Mouse (Mus musculus) cerebellum, adult 9-11 months (tissue): ENCODE measurements at regions not wholly inside any gene's neighbourhood (a gene's known extent, or its start where the extent isn't known, plus 50 kb on each side); places are given as distances from the start of the nearest gene placed in this dataset.
A peak's percentile ranks its signal among the peaks of the same experiment; 100 is the strongest.

Experiments
- DNase-seq: peaks from one replicate; pipeline ENCODE4 v3.0.0; 2022

DNA sequence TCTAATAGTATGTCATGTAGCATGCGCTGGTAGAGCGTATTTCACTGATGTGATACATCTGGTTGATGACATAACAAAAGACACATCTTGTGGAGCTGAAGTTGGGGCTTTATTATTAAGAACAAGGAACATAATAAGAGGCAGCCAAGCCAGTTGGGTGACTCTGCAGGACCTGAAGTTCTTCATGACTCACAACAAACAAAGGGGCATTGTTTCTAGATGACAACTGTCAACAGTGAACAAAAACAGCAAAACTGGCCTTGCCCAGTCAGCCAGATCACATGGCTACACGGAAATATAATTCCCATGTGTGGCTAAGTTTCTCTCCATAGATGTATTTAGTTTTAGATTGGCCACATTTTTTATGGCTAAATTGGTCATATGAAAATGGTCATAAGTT lies 172.7 kb upstream of the Runx1 start:
- DNase-seq = no peak

- DNase-seq = no peak
These were observed 171.7 kb upstream of the Runx1 start for GRCm38 (mm10) chr16:92997636-92998035.

- DNase-seq = no peak
These were observed 170.0 kb upstream of the Runx1 start for GRCm38 (mm10) chr16:92995993-92996350.

- DNase-seq = no peak
These were observed 169.4 kb upstream of the Runx1 start for GRCm38 (mm10) chr16:92995132-92995992.

GRCm38 (mm10) chr16:92992876-92993275 lies 166.9 kb upstream of the Runx1 start:
- DNase-seq = no peak

- peak; percentile 67 for DNase-seq
These were observed 165.5 kb upstream of the Runx1 start for GRCm38 (mm10) chr16:92991405-92991804.

DNA sequence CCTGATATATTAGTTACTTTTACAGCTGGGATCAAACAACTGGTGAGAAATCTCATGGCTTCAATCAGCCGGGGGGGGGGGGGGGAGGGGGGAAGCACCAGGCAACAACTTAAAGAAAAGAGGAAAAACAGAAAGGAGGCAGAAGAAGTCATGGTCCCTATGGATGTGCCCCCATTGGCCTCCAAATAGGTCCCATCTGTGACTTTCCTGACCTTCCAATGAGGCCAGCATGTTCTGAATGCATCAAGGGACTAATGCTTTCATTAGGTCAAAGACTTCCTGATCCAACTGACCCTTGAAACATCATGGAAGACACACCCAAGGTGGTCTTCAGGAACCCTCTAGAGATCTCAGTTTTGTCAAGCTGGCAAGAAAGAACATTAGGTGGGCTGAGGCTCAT lies 162.5 kb upstream of the Runx1 start:
- no peak for DNase-seq

- DNase-seq = no peak
These were observed 162.1 kb upstream of the Runx1 start for GRCm38 (mm10) chr16:92988000-92988399.

DNA sequence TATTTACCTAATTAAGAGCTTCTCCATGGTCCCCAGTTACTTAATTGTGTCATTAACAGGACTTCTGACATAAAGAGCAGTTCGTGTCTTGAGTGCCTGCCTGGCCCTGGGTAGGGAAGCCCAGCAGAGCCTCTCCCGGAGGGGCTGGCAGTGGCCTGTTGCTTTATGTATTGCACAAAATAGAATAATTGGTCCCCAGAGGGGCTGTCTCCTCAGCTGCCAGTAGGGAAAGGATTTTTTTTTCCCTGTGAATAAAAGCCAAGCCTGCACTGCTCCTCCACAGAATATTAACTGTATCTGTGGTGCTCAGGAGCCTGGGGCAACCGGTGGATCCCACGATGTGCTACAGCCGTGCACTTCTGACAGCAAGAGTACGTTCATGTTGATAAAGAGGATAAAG lies 159.8 kb upstream of the Runx1 start:
- no peak for DNase-seq

GRCm38 (mm10) chr16:92982934-92983333 lies 157.0 kb upstream of the Runx1 start:
- DNase-seq = no peak

GRCm38 (mm10) chr16:92979620-92980330 lies 153.8 kb upstream of the Runx1 start:
- DNase-seq = no peak

GRCm38 (mm10) chr16:92976097-92976496 lies 150.1 kb upstream of the Runx1 start:
- peak; percentile 30 for DNase-seq

DNA sequence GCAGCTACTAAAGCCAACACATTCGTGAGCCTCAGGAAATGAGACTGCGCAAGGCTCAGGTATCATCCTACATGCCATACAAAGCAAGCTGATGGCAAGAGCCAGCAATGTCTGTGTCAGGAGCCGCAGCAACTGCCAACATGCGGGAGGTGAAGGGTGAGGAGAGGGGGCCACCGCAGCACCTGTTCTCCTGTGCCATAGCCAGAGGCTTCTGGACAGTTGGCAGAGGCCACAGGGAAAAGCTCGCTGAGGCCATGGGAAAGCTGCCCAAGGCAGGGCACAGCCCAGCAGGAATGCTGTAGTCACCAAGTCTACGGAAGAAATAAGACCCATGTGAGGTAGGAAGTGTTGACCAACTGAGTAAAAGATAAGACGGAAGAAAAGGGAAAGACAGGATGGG lies 149.1 kb upstream of the Runx1 start:
- DNase-seq = peak; percentile 98

DNA sequence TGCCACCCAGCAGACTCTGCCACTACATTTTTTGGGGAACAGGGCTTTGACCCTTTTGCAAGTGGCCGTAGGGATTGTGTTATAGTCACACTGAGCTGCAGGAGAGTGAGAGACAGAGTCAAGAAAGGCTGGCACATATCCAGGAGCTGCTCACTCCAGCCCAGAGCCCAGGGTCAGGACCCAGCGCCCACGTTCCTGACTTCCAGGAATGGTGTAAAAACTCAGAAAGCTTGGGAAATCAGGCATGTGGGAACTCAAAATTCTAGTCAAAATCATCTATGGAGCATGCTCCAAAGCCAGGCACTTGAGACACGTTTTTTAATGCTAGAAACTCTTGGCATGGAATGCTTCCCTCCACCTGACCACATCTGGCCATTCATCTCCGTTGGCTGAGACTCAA lies 146.7 kb upstream of the Runx1 start:
- no peak for DNase-seq

GRCm38 (mm10) chr16:92971956-92972355 lies 146.0 kb upstream of the Runx1 start:
- no peak for DNase-seq

DNA sequence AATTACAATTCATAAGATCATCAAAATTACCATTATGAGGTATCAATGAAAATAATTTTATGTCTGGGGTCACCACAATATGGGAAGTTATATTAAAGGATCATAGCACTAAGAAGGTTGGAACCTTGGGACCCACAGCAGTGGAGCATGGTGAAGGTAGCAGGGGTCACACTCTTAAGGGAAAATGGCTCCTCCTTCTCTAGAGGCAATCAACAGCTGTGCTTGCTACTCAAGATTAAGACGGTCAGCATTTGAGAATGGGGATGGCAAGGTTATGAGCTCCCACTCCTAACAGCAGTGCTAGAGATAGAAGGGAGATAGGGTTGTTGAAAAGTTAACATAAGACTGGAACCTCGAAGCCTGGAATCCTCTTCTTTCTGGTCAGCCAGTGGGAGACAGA lies 144.6 kb upstream of the Runx1 start:
- DNase-seq = no peak

- DNase-seq = no peak
These were observed 143.1 kb upstream of the Runx1 start for GRCm38 (mm10) chr16:92969036-92969435.

GRCm38 (mm10) chr16:92966069-92966866 lies 140.3 kb upstream of the Runx1 start:
- DNase-seq = no peak

DNA sequence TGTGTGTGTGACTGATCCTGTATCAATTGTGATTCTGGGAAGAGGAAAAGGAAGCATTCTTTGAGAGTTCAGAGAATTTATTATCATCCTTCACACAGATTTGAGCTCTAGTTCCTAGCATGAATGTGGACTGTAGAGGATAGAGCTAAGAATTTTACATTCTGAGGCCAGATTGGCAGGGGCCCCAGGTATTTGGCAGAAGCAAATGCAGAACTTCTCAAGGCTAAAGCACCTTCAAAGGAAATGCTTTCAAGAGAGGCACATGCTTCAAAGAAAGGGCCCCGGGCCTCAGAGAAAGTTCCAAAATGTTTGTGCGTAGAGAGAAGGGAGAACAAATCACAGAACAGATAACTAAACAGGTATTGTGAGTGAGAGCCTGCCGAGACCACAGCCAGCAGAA lies 139.7 kb upstream of the Runx1 start:
- no peak for DNase-seq

DNA sequence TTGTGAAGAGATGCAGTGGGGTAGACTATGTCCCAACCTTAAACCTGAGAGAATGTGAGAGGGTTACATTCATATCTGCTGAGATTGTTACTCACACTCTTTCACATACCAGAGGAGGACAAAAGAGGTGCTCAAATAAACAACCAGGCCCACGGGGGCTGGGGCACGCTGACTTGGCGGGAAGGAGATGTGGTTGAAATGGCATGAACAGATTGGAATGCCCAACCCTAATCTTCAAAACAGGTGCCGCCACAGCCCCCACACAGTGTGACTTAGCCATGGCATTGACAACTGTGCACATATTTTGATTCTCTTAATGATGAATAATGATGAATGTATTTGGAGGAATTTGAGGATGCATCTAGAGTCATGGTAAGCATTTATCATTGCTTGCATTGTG lies 137.6 kb upstream of the Runx1 start:
- no peak for DNase-seq

DNA sequence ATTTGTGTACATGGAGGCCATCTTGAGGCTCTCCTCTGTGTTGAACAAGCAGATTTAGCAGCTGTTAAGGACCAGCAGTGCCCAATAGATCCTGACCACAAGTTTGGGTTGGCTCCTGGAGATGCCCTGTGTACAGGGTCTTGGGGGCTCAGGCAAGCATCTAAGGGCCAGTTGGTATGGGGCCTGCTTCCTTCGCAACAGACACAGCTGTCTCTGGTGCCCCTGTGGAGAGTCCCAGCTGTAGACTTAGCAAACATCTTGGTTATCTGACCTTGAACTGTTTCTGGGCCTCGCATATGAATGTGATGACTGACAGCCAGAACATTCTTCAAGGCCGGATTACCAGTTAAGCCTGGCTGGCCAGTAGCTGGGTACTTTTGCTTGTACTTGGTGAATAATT lies 135.4 kb upstream of the Runx1 start:
- no peak for DNase-seq

GRCm38 (mm10) chr16:92960740-92961139 lies 134.8 kb upstream of the Runx1 start:
- DNase-seq = no peak

DNA sequence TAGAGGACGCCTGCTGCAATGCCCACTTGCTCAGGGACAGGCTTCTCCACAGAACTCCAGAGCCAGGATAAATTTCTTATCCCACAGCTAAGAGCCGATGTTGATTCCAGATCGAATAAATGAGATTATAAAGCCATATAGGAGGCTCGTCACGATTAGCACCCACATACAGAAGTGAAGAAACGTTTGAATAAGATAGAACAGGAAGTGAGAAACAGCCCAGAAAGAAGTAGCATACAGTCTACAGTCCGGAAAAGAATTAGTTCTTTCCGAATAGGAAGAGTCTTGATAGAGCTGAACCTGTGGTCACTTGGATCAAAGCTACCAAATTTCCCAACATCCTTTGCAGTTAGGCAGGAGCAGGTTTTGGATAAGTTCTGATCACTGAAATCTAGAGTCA lies 133.0 kb upstream of the Runx1 start:
- no peak for DNase-seq

DNA sequence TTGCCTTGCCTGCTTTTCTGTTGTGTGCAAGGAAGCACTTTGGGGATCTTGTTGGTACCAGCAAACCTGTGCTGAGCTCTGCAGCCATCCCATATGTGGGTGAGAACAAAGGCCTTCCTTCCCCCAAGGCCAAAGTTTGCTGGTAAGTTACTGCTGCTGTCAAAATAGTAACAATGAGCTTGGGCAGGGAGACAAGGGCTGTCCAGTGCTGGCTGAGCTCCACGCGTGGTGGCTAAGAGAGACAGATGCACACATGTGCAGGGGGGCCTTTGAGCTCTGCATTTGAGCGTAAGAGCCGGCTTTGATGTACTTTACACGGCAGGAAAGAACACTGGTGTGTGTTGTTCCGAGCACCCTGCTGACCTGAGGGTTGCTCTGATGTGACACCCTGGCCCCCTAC lies 132.2 kb upstream of the Runx1 start:
- no peak for DNase-seq
